Mouse (Mus musculus): ENCODE measurements around the gene Syne1. TPM values are rescaled to one million over a fixed set of nuclear protein-coding genes. Genes with fewer than 3 reads are reported as not detected.

The Syne1 gene
- polyA plus RNA-seq, 1 experiment = 19.0 TPM

- Histone ChIP-seq H3K27me3 (ENCODE audit: control insufficient read depth, insufficient read depth, insufficient read length) (no peaks in the 10 kb centered on the region), H3K36me3 (ENCODE audit: control insufficient read depth, insufficient read depth) (no peaks in the 10 kb centered on the region), H3ac (ENCODE audit: control insufficient read depth, insufficient read length) (no peak overlapping the region), H3K79me2 (ENCODE audit: control insufficient read depth, insufficient read depth) (no peaks in the 10 kb centered on the region), H3K4me3 (no peak overlapping the region), H3K4me2 (ENCODE audit: low read depth) (no peak overlapping the region)
- TF ChIP-seq REST (IDR thresholded peaks at IDR 0.05; ENCODE audit: insufficient read depth, insufficient read length) = no peak
- no peak for TF ChIP-seq USF1 (IDR thresholded peaks at IDR 0.05; ENCODE audit: low read depth)
- TF ChIP-seq POLR2A (IDR thresholded peaks at IDR 0.05; ENCODE audit: insufficient read length, low read depth) = no peak
- no peak for TF ChIP-seq POLR2AphosphoS2 (IDR thresholded peaks at IDR 0.05; ENCODE audit: insufficient read length, low read depth)
- TF ChIP-seq SRF (IDR thresholded peaks at IDR 0.05; ENCODE audit: control insufficient read depth, insufficient read length, low read depth) = no peak
- TF ChIP-seq TCF12 (IDR thresholded peaks at IDR 0.05; ENCODE audit: insufficient read depth, poor library complexity, severe bottlenecking) = no peak
- no peak for TF ChIP-seq E2F4 (IDR thresholded peaks at IDR 0.05; ENCODE audit: insufficient read depth)
- no peak for TF ChIP-seq MAX (IDR thresholded peaks at IDR 0.05; ENCODE audit: low read depth)
- TF ChIP-seq CEBPB (IDR thresholded peaks at IDR 0.05; ENCODE audit: insufficient read depth, poor library complexity, severe bottlenecking) = no peak
Observed at GRCm38 (mm10) chr10:5497859-5498258, 53.4 kb downstream of the Syne1 start.

GRCm38 (mm10) chr10:5491050-5491449 is 60.2 kb downstream of the Syne1 start:
- Histone ChIP-seq H3K36me3 (ENCODE audit: control insufficient read depth, insufficient read depth) (no peaks in the 10 kb centered on the region), H3K4me2 (ENCODE audit: low read depth) (no peak overlapping the region), H3K79me2 (ENCODE audit: control insufficient read depth, insufficient read depth) (no peaks in the 10 kb centered on the region), H3K4me3 (no peak overlapping the region), H3K27me3 (ENCODE audit: control insufficient read depth, insufficient read depth, insufficient read length) (no peaks in the 10 kb centered on the region), H3ac (ENCODE audit: control insufficient read depth, insufficient read length) (no peak overlapping the region)
- TF ChIP-seq TCF3 (IDR thresholded peaks at IDR 0.05; ENCODE audit: insufficient read length, low read depth) = no peak
- no peak for TF ChIP-seq POLR2A (IDR thresholded peaks at IDR 0.05; ENCODE audit: insufficient read length, low read depth)
- no peak for TF ChIP-seq POLR2AphosphoS2 (IDR thresholded peaks at IDR 0.05; ENCODE audit: insufficient read length, low read depth)
- no peak for TF ChIP-seq SRF (IDR thresholded peaks at IDR 0.05; ENCODE audit: control insufficient read depth, insufficient read length, low read depth)
- no peak for TF ChIP-seq E2F4 (IDR thresholded peaks at IDR 0.05; ENCODE audit: insufficient read depth)
- no peak for TF ChIP-seq TCF12 (IDR thresholded peaks at IDR 0.05; ENCODE audit: insufficient read depth, poor library complexity, severe bottlenecking)
- no peak for TF ChIP-seq MYOD1 (IDR thresholded peaks at IDR 0.05; ENCODE audit: control insufficient read depth in 1 of 3, insufficient read length in 2 of 3, low read depth in 2 of 3)

DNA sequence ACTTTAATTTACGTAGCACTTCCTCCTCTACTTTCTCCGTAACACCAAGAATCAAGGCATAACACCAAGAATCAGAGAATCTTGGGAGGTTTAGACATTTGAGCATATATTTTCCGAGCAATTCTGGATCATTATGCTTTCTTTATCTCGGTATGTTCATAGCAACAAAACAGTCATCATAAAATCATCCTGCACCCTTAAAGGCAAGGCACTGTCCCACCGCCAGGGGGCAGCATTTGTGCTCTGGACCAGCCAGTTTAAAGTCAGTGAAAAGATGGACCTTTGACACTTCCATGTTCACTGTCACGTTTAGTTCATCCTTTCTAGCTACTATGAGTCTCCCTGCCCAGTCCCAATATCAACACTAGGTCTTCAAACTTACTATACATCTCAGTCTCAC is 61.3 kb downstream of the Syne1 start:
- Histone ChIP-seq H3K4me3 (no peak overlapping the region), H3K36me3 (ENCODE audit: control insufficient read depth, insufficient read depth) (no peaks in the 10 kb centered on the region)

DNA sequence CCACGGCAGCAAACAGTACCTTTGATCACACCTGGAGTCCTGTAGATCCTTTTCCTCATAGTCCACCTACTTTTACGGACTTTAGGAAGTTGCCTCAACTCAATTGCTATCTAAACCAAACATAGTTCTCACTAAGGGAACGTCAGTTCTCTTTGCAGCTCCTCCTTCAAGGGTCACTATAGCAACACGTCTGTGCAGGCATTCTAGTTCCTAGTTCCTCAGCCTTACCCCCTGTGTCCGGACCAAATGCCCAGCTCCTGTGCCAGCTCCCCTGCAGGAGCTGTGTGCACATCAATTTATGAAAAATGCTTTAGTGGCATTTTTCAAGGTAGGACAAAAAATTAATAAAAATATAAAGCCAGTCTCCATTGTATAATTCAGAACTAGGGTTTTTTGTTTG is 63.2 kb downstream of the Syne1 start:
- Histone ChIP-seq H3K4me2 (ENCODE audit: low read depth) (no peak overlapping the region), H3K4me3 (no peak overlapping the region), H3K79me2 (ENCODE audit: control insufficient read depth, insufficient read depth) (no peaks in the 10 kb centered on the region), H3ac (ENCODE audit: control insufficient read depth, insufficient read length) (no peak overlapping the region), H3K36me3 (ENCODE audit: control insufficient read depth, insufficient read depth) (no peaks in the 10 kb centered on the region), H3K27me3 (ENCODE audit: control insufficient read depth, insufficient read depth, insufficient read length) (no peaks in the 10 kb centered on the region)
- TF ChIP-seq TCF12 (IDR thresholded peaks at IDR 0.05; ENCODE audit: insufficient read depth, poor library complexity, severe bottlenecking) (no peak), SRF (IDR thresholded peaks at IDR 0.05; ENCODE audit: control insufficient read depth, insufficient read length, low read depth) (no peak), TCF3 (IDR thresholded peaks at IDR 0.05; ENCODE audit: insufficient read length, low read depth) (no peak), REST (IDR thresholded peaks at IDR 0.05; ENCODE audit: insufficient read depth, insufficient read length) (no peak), E2F4 (IDR thresholded peaks at IDR 0.05; ENCODE audit: insufficient read depth) (no peak), POLR2AphosphoS2 (IDR thresholded peaks at IDR 0.05; ENCODE audit: insufficient read length, low read depth) (no peak), POLR2A (IDR thresholded peaks at IDR 0.05; ENCODE audit: insufficient read length, low read depth) (no peak), USF1 (IDR thresholded peaks at IDR 0.05; ENCODE audit: low read depth) (no peak), MAX (IDR thresholded peaks at IDR 0.05; ENCODE audit: low read depth) (no peak)

More for the DNA sequence above, 61.3 kb downstream of the Syne1 start:
- Histone ChIP-seq H3K79me2 (ENCODE audit: control insufficient read depth, insufficient read depth) (no peaks in the 10 kb centered on the region), H3ac (ENCODE audit: control insufficient read depth, insufficient read length) (no peak overlapping the region), H3K4me2 (ENCODE audit: low read depth) (no peak overlapping the region), H3K27me3 (ENCODE audit: control insufficient read depth, insufficient read depth, insufficient read length) (no peaks in the 10 kb centered on the region)
- no peak for TF ChIP-seq MYOD1 (IDR thresholded peaks at IDR 0.05; ENCODE audit: control insufficient read depth in 1 of 3, insufficient read length in 2 of 3, low read depth in 2 of 3)
- no peak for TF ChIP-seq REST (IDR thresholded peaks at IDR 0.05; ENCODE audit: insufficient read depth, insufficient read length)
- no peak for TF ChIP-seq POLR2AphosphoS2 (IDR thresholded peaks at IDR 0.05; ENCODE audit: insufficient read length, low read depth)
- no peak for TF ChIP-seq MYOG (IDR thresholded peaks at IDR 0.05; ENCODE audit: control insufficient read depth in 1 of 3, insufficient read depth in 1 of 3, insufficient read length in 2 of 3, low read depth in 2 of 3)
- TF ChIP-seq CEBPB (IDR thresholded peaks at IDR 0.05; ENCODE audit: insufficient read depth, poor library complexity, severe bottlenecking) = no peak
- no peak for TF ChIP-seq TCF12 (IDR thresholded peaks at IDR 0.05; ENCODE audit: insufficient read depth, poor library complexity, severe bottlenecking)

DNA sequence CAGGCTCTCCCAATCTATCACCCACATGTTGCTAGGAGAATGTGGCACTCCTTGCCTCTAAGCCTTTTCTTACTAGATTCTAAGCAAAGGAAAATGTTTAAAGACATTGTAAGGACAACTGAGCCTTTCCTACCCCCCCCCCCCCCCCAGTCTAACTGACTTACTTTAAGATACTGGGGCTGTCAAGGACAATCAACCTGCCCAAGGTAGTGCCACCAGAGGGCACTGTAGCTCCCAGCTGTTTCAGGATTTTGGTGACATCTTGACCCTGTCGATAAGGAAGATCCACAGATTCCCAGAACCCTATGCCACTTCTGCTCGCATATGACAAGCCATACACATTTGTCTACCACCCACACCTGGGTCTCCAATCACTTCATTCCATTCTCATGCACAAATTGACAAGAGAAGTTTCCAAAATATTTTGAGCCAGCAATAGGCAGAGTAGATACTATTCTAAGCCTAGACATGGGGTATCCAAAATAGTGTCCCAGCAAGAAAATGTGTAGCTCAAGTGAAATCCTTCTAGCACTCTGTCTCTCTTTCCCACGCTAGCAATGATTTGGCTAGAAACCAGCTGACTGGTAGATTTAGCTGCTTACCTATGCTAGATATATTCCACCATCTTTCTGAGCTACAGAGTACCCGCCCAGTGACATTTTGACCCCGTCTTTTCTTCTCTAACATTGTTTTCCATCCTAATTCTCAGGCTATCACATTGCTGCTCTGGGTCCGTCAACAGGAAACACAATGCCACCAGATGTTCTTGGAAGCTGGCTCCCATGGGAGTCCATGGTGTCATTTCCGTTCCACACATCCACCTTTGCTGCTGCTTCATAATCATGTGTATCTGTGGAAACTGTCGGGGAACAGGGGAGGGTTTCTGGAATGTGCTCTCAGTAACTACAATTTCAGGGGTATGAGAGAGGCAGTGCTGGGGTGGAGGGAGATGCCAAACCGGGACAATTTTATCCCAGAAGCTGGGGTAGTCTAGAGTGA is 70.4 kb downstream of the Syne1 start:
- TF ChIP-seq POLR2A (IDR thresholded peaks at IDR 0.05; ENCODE audit: insufficient read length, low read depth) (no peak), POLR2AphosphoS2 (IDR thresholded peaks at IDR 0.05; ENCODE audit: insufficient read length, low read depth) (no peak), MAX (IDR thresholded peaks at IDR 0.05; ENCODE audit: low read depth) (no peak), MYOD1 (IDR thresholded peaks at IDR 0.05; ENCODE audit: control insufficient read depth in 1 of 3, insufficient read length in 2 of 3, low read depth in 2 of 3) (no peak), SRF (IDR thresholded peaks at IDR 0.05; ENCODE audit: control insufficient read depth, insufficient read length, low read depth) (no peak), MYOG (IDR thresholded peaks at IDR 0.05; ENCODE audit: control insufficient read depth in 1 of 3, insufficient read depth in 1 of 3, insufficient read length in 2 of 3, low read depth in 2 of 3) (no peak), USF1 (IDR thresholded peaks at IDR 0.05; ENCODE audit: low read depth) (no peak), TCF12 (IDR thresholded peaks at IDR 0.05; ENCODE audit: insufficient read depth, poor library complexity, severe bottlenecking) (no peak), E2F4 (IDR thresholded peaks at IDR 0.05; ENCODE audit: insufficient read depth) (no peak)
- no peaks in the 10 kb centered on the region for H3K27me3 ChIP-seq (ENCODE audit: control insufficient read depth, insufficient read depth, insufficient read length)
- H3K4me3 ChIP-seq = no peak overlapping the region

More for the DNA sequence above, 70.4 kb downstream of the Syne1 start:
- no peak overlapping the region for H3ac ChIP-seq (ENCODE audit: control insufficient read depth, insufficient read length)
- H3K36me3 ChIP-seq (ENCODE audit: control insufficient read depth, insufficient read depth) = no peaks in the 10 kb centered on the region
- H3K79me2 ChIP-seq (ENCODE audit: control insufficient read depth, insufficient read depth) = no peaks in the 10 kb centered on the region
- H3K4me2 ChIP-seq (ENCODE audit: low read depth) = no peak overlapping the region

All from myocyte (in vitro differentiated cells).